In the genomic region with DNA sequence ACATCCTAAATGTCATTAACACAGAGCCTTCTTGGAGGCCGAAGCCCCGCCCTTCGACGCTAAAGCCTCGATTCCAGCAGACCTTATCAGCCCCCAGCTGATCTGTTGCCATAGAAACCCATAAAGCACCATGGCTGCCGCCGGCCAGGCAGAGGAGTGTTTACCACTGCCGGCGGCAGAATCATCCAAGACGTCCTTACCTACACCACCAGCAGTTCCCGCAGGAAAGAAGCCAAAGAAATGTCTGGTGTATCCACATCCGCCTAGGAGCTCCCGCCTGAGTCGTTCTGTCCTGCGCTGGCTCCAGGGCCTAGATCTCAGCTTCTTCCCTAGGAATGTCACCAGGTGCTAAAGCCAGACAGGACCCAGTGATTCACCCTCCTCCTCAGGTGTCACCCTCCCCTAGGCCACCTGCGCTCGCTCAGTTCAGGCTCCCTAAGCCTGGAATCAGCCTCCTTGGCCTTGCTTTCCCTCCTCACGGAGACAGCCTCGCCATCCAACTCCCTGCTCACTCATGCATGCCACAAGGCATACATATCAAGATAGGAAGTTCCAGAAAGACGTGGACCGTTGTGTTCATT, we compare ENCODE assay signal across 9 mouse cellular contexts. TPM values are rescaled to one million over a fixed set of nuclear protein-coding genes. Genes with fewer than 3 reads are reported as not detected.
DNase-seq lines count a peak whose midpoint lies in the region; ATAC-seq and TF ChIP-seq lines count a peak whose summit lies in the region.
"Had no signal": no experiment of that assay in that cellular context is flagged by ENCODE, and none has a peak within 500 bp of the region (broad histone marks: within the 10 kb centered on the region; RNA-seq: fewer than 3 reads in every experiment).

Gene Spata4 (plus strand): TSS at position 111 of the 581 bp plus-strand sequence.

- H3K4me2 ChIP-seq in forebrain, embryonic 14.5 days (ENCODE audit: low read length) = peak within 1 kb of the TSS; percentile 63
- H3K4me2 ChIP-seq in intestine, embryonic 15.5 days (replicated peaks) = peak within 1 kb of the TSS; percentile 66
- peak within 1 kb of the TSS; percentile 64 for H3K4me2 ChIP-seq in neural tube, embryonic 15.5 days

- no peaks in the 10 kb centered on the region for H3K9me3 ChIP-seq in forebrain, embryonic 14.5 days (replicated peaks; ENCODE audit: control insufficient read depth, low read length)
- no peaks in the 10 kb centered on the region for H3K9me3 ChIP-seq in intestine, embryonic 15.5 days
- no peaks in the 10 kb centered on the region for H3K9me3 ChIP-seq in neural tube, embryonic 15.5 days (replicated peaks)

- no peaks in the 10 kb centered on the region for H3K36me3 ChIP-seq in forebrain, embryonic 14.5 days (ENCODE audit: control insufficient read depth, insufficient read depth, low read length)
- H3K36me3 ChIP-seq in intestine, embryonic 15.5 days = no peaks in the 10 kb centered on the region
- H3K36me3 ChIP-seq in neural tube, embryonic 15.5 days = no peaks in the 10 kb centered on the region

- ATAC-seq in forebrain, embryonic 14.5 days = peak; percentile 91
- ATAC-seq in intestine, embryonic 15.5 days = peak; percentile 92
- ATAC-seq in neural tube, embryonic 15.5 days (ENCODE audit: low FRiP score) = peak; percentile 89

- 4% methylated on average over 21 of the region's 21 CpGs for WGBS in forebrain, embryonic 14.5 days
- WGBS in intestine, embryonic 15.5 days = 9% methylated on average over 21 of the region's 21 CpGs
- 6% methylated on average over 21 of the region's 21 CpGs for WGBS in neural tube, embryonic 15.5 days

- 0 out of 2 replicates have a peak within 1 kb of the TSS, but pooled peaks have one; percentile 30 for H3K27ac ChIP-seq in forebrain, embryonic 14.5 days (ENCODE audit: low read depth, low read length)
- no peak within 1 kb of the TSS for H3K27ac ChIP-seq in intestine, embryonic 15.5 days
- H3K27ac ChIP-seq in neural tube, embryonic 15.5 days (replicated peaks) = peak within 1 kb of the TSS; percentile 43

- TF ChIP-seq CTCF in brain, embryonic 14.5 days (IDR thresholded peaks at IDR 0.05; ENCODE audit: borderline replicate concordance, extremely low read depth, insufficient read depth, insufficient read length) = no peak

- peak within 1 kb of the TSS; percentile 45 for H3K9ac ChIP-seq in forebrain, embryonic 14.5 days (ENCODE audit: low read length)
- H3K9ac ChIP-seq in intestine, embryonic 15.5 days = no peak within 1 kb of the TSS
- peak within 1 kb of the TSS; percentile 38 for H3K9ac ChIP-seq in neural tube, embryonic 15.5 days (replicated peaks)

- peak; percentile 59 for DNase-seq in WW6 (ENCODE audit: low read depth, low spot score)
- DNase-seq in brain, embryonic 14.5 days (ENCODE audit: low read depth) = peak; percentile 89
- DNase-seq in forebrain, embryonic 14.5 days (ENCODE audit: low spot score) = peak; percentile 80
- DNase-seq in liver = peak; percentile 60
- DNase-seq in gastrocnemius, postnatal 10 days = no peak

- peak within 1 kb of the TSS; percentile 26 for H3K4me3 ChIP-seq in forebrain, embryonic 14.5 days (ENCODE audit: low read depth, low read length)
- peak within 1 kb of the TSS; percentile 12; the same call in 1 of the 2 replicates for H3K4me3 ChIP-seq in intestine, embryonic 15.5 days (replicated peaks)
- H3K4me3 ChIP-seq in neural tube, embryonic 15.5 days (replicated peaks) = peak within 1 kb of the TSS; percentile 31
- H3K4me3 ChIP-seq: erythroblast, embryonic 14.5 days had no signal

- peaks cover 4% of the 10 kb centered on the region for H3K4me1 ChIP-seq in forebrain, embryonic 14.5 days (ENCODE audit: control insufficient read depth, insufficient read depth, low read length)
- peaks cover 6% of the 10 kb centered on the region; the same call in 1 of the 2 replicates for H3K4me1 ChIP-seq in intestine, embryonic 15.5 days (replicated peaks)
- H3K4me1 ChIP-seq in neural tube, embryonic 15.5 days = peaks cover 8% of the 10 kb centered on the region

- no peaks in the 10 kb centered on the region for H3K27me3 ChIP-seq in forebrain, embryonic 14.5 days (replicated peaks; ENCODE audit: control insufficient read depth, insufficient read depth, low read length)
- no peaks in the 10 kb centered on the region for H3K27me3 ChIP-seq in intestine, embryonic 15.5 days (replicated peaks)
- no peaks in the 10 kb centered on the region for H3K27me3 ChIP-seq in neural tube, embryonic 15.5 days (replicated peaks)

- no peak for TF ChIP-seq POLR2A in brain, embryonic 14.5 days (IDR thresholded peaks at IDR 0.05; ENCODE audit: borderline replicate concordance, extremely low read depth, insufficient read depth, insufficient read length, poor library complexity, severe bottlenecking)

RNA-seq across cellular contexts. Expression of gene Spata4, which starts in this region (rescaled TPM):
- 0.08 and 0.21 TPM in 2 replicates for polyA plus RNA-seq in brain, embryonic 14.5 days (2012; rRNA removed)
- polyA plus RNA-seq in forebrain, embryonic 14.5 days (2014; fragmentation: Nextera tagmentation; extraction: Ambion mirVana) = 0.21 and 0.22 TPM in 2 replicates
- not detected in 2 replicates for polyA plus RNA-seq in intestine, embryonic 15.5 days (2015; fragmentation: Nextera tagmentation; extraction: Ambion mirVana)
- polyA plus RNA-seq in neural tube, embryonic 15.5 days (2015; fragmentation: Nextera tagmentation; extraction: Ambion mirVana) = 0.34 TPM in 1 of 2 replicates, not detected in the other
- total RNA-seq in gastrocnemius, postnatal 10 days (2021) = not detected
- polyA plus RNA-seq: erythroblast, embryonic 14.5 days; small intestine, adult 2 months had no signal

Comparison
In these comparisons a context has a peak if more than half of its experiments do, and no peak if none do; other contexts are left out.
1. Peak in DNase-seq in brain, embryonic 14.5 days; RNA of the gene not detected or under 1 TPM.
2. Peak in DNase-seq, ATAC-seq, H3K4me3 ChIP-seq, H3K27ac ChIP-seq, H3K9ac ChIP-seq and H3K4me2 ChIP-seq in forebrain, embryonic 14.5 days; RNA of the gene not detected or under 1 TPM.
3. Peak in ATAC-seq, H3K4me3 ChIP-seq and H3K4me2 ChIP-seq in intestine, embryonic 15.5 days; RNA of the gene not detected or under 1 TPM.
4. Peak in ATAC-seq, H3K4me3 ChIP-seq, H3K27ac ChIP-seq, H3K9ac ChIP-seq and H3K4me2 ChIP-seq in neural tube, embryonic 15.5 days; RNA of the gene not detected or under 1 TPM.